ENCODE assay signal across 11 mouse cellular contexts in genomic region chr3:90605049-90605448, GRCm38 (mm10). TPM values are rescaled to one million over a fixed set of nuclear protein-coding genes. Genes with fewer than 3 reads are reported as not detected.
DNase-seq lines count a peak whose midpoint lies in the region; ATAC-seq lines count a peak whose summit lies in the region.
"Had no signal": no experiment of that assay in that cellular context is flagged by ENCODE, and none has a peak within 500 bp of the region (broad histone marks: within the 10 kb centered on the region; RNA-seq: fewer than 3 reads in every experiment).

No protein-coding gene starts in this region.

- H3K9me3 ChIP-seq in heart, embryonic 16.5 days (replicated peaks; ENCODE audit: control insufficient read depth, low read length): no peaks in the 10 kb centered on the region
- H3K9me3 ChIP-seq in heart, embryonic 11.5 days (replicated peaks; ENCODE audit: control insufficient read depth, low read length): no peaks in the 10 kb centered on the region
- no peaks in the 10 kb centered on the region for H3K9me3 ChIP-seq in embryonic facial prominence, embryonic 14.5 days (ENCODE audit: control insufficient read depth, low read length)
- H3K9me3 ChIP-seq in megakaryocyte, embryonic 14.5 days: no peaks in the 10 kb centered on the region

- H3K4me1 ChIP-seq in heart, embryonic 16.5 days (ENCODE audit: control insufficient read depth, insufficient read depth, low read length): peaks cover 19% of the 10 kb centered on the region
- peaks cover 5% of the 10 kb centered on the region; the same call in 1 of the 2 replicates for H3K4me1 ChIP-seq in heart, embryonic 11.5 days (ENCODE audit: control insufficient read depth, insufficient read depth, low read length)
- peaks cover 37% of the 10 kb centered on the region for H3K4me1 ChIP-seq in embryonic facial prominence, embryonic 14.5 days (ENCODE audit: control insufficient read depth, insufficient read depth, low read length)
- peaks cover 62% of the 10 kb centered on the region for H3K4me1 ChIP-seq in megakaryocyte, embryonic 14.5 days

- H3K27me3 ChIP-seq in heart, embryonic 16.5 days (ENCODE audit: control insufficient read depth, insufficient read depth, low read length): no peaks in the 10 kb centered on the region
- 0 out of 2 replicates have a peak, but pooled peaks cover 3% of the 10 kb centered on the region for H3K27me3 ChIP-seq in heart, embryonic 11.5 days (ENCODE audit: control insufficient read depth, insufficient read depth, low read length)
- H3K27me3 ChIP-seq in embryonic facial prominence, embryonic 14.5 days (replicated peaks; ENCODE audit: control insufficient read depth, insufficient read depth, low read length): no peaks in the 10 kb centered on the region
- H3K27me3 ChIP-seq in megakaryocyte, embryonic 14.5 days (replicated peaks): peaks cover 90% of the 10 kb centered on the region

- peak overlapping the region; percentile 9; the same call in 1 of the 2 replicates for H3K27ac ChIP-seq in heart, embryonic 16.5 days (ENCODE audit: low read length)
- no peak overlapping the region for H3K27ac ChIP-seq in heart, embryonic 11.5 days (ENCODE audit: low read depth, low read length)
- peak overlapping the region; percentile 82 for H3K27ac ChIP-seq in embryonic facial prominence, embryonic 14.5 days (replicated peaks; ENCODE audit: low read depth, low read length)

- H3K4me3 ChIP-seq in heart, embryonic 16.5 days (ENCODE audit: low read length): no peak overlapping the region
- no peak overlapping the region for H3K4me3 ChIP-seq in heart, embryonic 11.5 days (ENCODE audit: low read depth, low read length)
- H3K4me3 ChIP-seq in embryonic facial prominence, embryonic 14.5 days (ENCODE audit: low read depth, low read length): no peak overlapping the region
- peak overlapping the region; percentile 29 for H3K4me3 ChIP-seq in megakaryocyte, embryonic 14.5 days (replicated peaks)

- no peak for ATAC-seq in heart, embryonic 16.5 days (replicated peaks; ENCODE audit: extremely low read depth, insufficient read depth, low FRiP score)
- no peak for ATAC-seq in heart, embryonic 11.5 days (replicated peaks; ENCODE audit: insufficient number of reproducible peaks, low FRiP score, low TSS enrichment)
- no peak for ATAC-seq in embryonic facial prominence, embryonic 14.5 days (ENCODE audit: low read depth)

- no peak overlapping the region for H3K4me2 ChIP-seq in heart, embryonic 16.5 days (ENCODE audit: low read depth, low read length)
- H3K4me2 ChIP-seq in heart, embryonic 11.5 days: no peak overlapping the region
- no peak overlapping the region for H3K4me2 ChIP-seq in embryonic facial prominence, embryonic 14.5 days (ENCODE audit: low read depth, low read length)

- DNase-seq in CD4-positive, CD25-positive, alpha-beta regulatory T cell, adult 2 months (ENCODE audit: low read depth, low spot score): peak; percentile 29
- no peak for DNase-seq in embryonic facial prominence, embryonic 14.5 days (ENCODE audit: low spot score)
- no peak for DNase-seq in right cerebral cortex, postnatal 4 days
- no peak for DNase-seq in layer of hippocampus, adult 11-12 months (ENCODE audit: low spot score)
- no peak for DNase-seq in yolk sac, embryonic 10.5 days (ENCODE audit: low spot score)
- DNase-seq: thymus, adult 18-20 months had no signal

- no peak overlapping the region for H3K9ac ChIP-seq in heart, embryonic 16.5 days (ENCODE audit: low read length)
- no peak overlapping the region for H3K9ac ChIP-seq in heart, embryonic 11.5 days (ENCODE audit: low read depth, low read length)
- no peak overlapping the region for H3K9ac ChIP-seq in embryonic facial prominence, embryonic 14.5 days (ENCODE audit: low read depth, low read length)

- no peaks in the 10 kb centered on the region for H3K36me3 ChIP-seq in heart, embryonic 16.5 days (ENCODE audit: control insufficient read depth, insufficient read depth)
- no peaks in the 10 kb centered on the region for H3K36me3 ChIP-seq in heart, embryonic 11.5 days (ENCODE audit: control insufficient read depth, insufficient read depth, low read length)
- H3K36me3 ChIP-seq in embryonic facial prominence, embryonic 14.5 days (ENCODE audit: control insufficient read depth, insufficient read depth, low read length): no peaks in the 10 kb centered on the region
- no peaks in the 10 kb centered on the region for H3K36me3 ChIP-seq in megakaryocyte, embryonic 14.5 days (replicated peaks; ENCODE audit: low read length)

- WGBS in heart, embryonic 16.5 days: 72% methylated on average over 3 of the region's 3 CpGs
- 76% methylated on average over 3 of the region's 3 CpGs for WGBS in heart, embryonic 11.5 days (ENCODE audit: insufficient replicate concordance)
- WGBS in embryonic facial prominence, embryonic 14.5 days: 53% methylated on average over 3 of the region's 3 CpGs

RNA-seq across cellular contexts. Expression of gene S100a4, which starts 1.5 kb away (rescaled TPM):
- 5.8 and 11.8 TPM in 2 replicates for polyA plus RNA-seq in heart, embryonic 16.5 days (2015; fragmentation: Nextera tagmentation; extraction: Ambion mirVana)
- polyA plus RNA-seq in heart, embryonic 11.5 days (2014; fragmentation: Nextera tagmentation; extraction: Ambion mirVana): 3.4 and 3.5 TPM in 2 replicates
- 16.8 and 22.9 TPM in 2 replicates for polyA plus RNA-seq in embryonic facial prominence, embryonic 14.5 days (2014; fragmentation: Nextera tagmentation; extraction: Ambion mirVana)
- not detected in 2 replicates for polyA plus RNA-seq in megakaryocyte, embryonic 14.5 days (2012; ENCODE audit: insufficient read depth, low replicate concordance)

RNA-seq across cellular contexts. Expression of gene S100a5, which starts 3.3 kb away (rescaled TPM):
- not detected in 2 replicates for polyA plus RNA-seq in heart, embryonic 16.5 days (2015; fragmentation: Nextera tagmentation; extraction: Ambion mirVana)
- not detected in 2 replicates for polyA plus RNA-seq in heart, embryonic 11.5 days (2014; fragmentation: Nextera tagmentation; extraction: Ambion mirVana)
- 1.6 TPM in 1 of 2 replicates, not detected in the other for polyA plus RNA-seq in embryonic facial prominence, embryonic 14.5 days (2014; fragmentation: Nextera tagmentation; extraction: Ambion mirVana)
- not detected in 2 replicates for polyA plus RNA-seq in megakaryocyte, embryonic 14.5 days (2012; ENCODE audit: insufficient read depth, low replicate concordance)
- polyA plus RNA-seq: gonadal fat pad, adult 2 months; liver, adult 2 months had no signal

RNA-seq across cellular contexts. Expression of gene Gm42674, which starts 3.3 kb away (rescaled TPM):
- not detected in 2 replicates for polyA plus RNA-seq in heart, embryonic 16.5 days (2015; fragmentation: Nextera tagmentation; extraction: Ambion mirVana)
- not detected in 2 replicates for polyA plus RNA-seq in heart, embryonic 11.5 days (2014; fragmentation: Nextera tagmentation; extraction: Ambion mirVana)
- polyA plus RNA-seq in embryonic facial prominence, embryonic 14.5 days (2014; fragmentation: Nextera tagmentation; extraction: Ambion mirVana): not detected in 2 replicates
- polyA plus RNA-seq in megakaryocyte, embryonic 14.5 days (2012; ENCODE audit: insufficient read depth, low replicate concordance): not detected in 2 replicates
- polyA plus RNA-seq: gonadal fat pad, adult 2 months; liver, adult 2 months had no signal

RNA-seq across cellular contexts. Expression of gene S100a6, which starts 7.6 kb away (rescaled TPM):
- polyA plus RNA-seq in heart, embryonic 16.5 days (2015; fragmentation: Nextera tagmentation; extraction: Ambion mirVana): 56.9 and 61.6 TPM in 2 replicates
- polyA plus RNA-seq in heart, embryonic 11.5 days (2014; fragmentation: Nextera tagmentation; extraction: Ambion mirVana): 43.6 and 44.5 TPM in 2 replicates
- polyA plus RNA-seq in embryonic facial prominence, embryonic 14.5 days (2014; fragmentation: Nextera tagmentation; extraction: Ambion mirVana): 190 and 334 TPM in 2 replicates
- 1.3 TPM in 1 of 2 replicates, not detected in the other for polyA plus RNA-seq in megakaryocyte, embryonic 14.5 days (2012; ENCODE audit: insufficient read depth, low replicate concordance)

RNA-seq across cellular contexts. Expression of gene S100a2, which starts 15.0 kb away (rescaled TPM):
- not detected in 2 replicates for polyA plus RNA-seq in heart, embryonic 16.5 days (2015; fragmentation: Nextera tagmentation; extraction: Ambion mirVana)
- not detected in 2 replicates for polyA plus RNA-seq in heart, embryonic 11.5 days (2014; fragmentation: Nextera tagmentation; extraction: Ambion mirVana)
- not detected in 2 replicates for polyA plus RNA-seq in embryonic facial prominence, embryonic 14.5 days (2014; fragmentation: Nextera tagmentation; extraction: Ambion mirVana)
- not detected in 2 replicates for polyA plus RNA-seq in megakaryocyte, embryonic 14.5 days (2012; ENCODE audit: insufficient read depth, low replicate concordance)
- polyA plus RNA-seq: gonadal fat pad, adult 2 months; liver, adult 2 months had no signal
